Mouse (Mus musculus) heart, embryonic 12.5 days (tissue): ENCODE measurements around the gene Eloa. TPM values are rescaled to one million over a fixed set of nuclear protein-coding genes. Genes with fewer than 3 reads are reported as not detected.

ENCODE experiments used
- ATAC-seq: fragments of 200-750 bp; cut with Nextera tagmentation; 2 replicates; pipeline ENCODE4 v1.8.0; 2017; ENCODE audit warnings: moderate TSS enrichment, moderate library complexity; ENCODE audit not compliant: insufficient number of reproducible peaks, low FRiP score
- H3K27ac ChIP-seq: fragments of 300-500 bp; sonication (generic); 2 replicates; pipeline ENCODE4 v1.5.1; 2016; ENCODE audit warnings: mild to moderate bottlenecking, moderate library complexity; ENCODE audit not compliant: poor library complexity, severe bottlenecking
- H3K27me3 ChIP-seq: fragments of 300-500 bp; sonication (generic); replicated peaks from 2 replicates; pipeline ENCODE4 v1.6.1; 2016; ENCODE audit warnings: mild to moderate bottlenecking, moderate library complexity
- H3K36me3 ChIP-seq: fragments of 300-500 bp; sonication (generic); 2 replicates; pipeline ENCODE4 v1.6.1; 2016; ENCODE audit warnings: mild to moderate bottlenecking, moderate library complexity
- H3K4me1 ChIP-seq: fragments of 300-500 bp; sonication (generic); replicated peaks from 2 replicates; pipeline ENCODE4 v1.6.1; 2016; ENCODE audit warnings: mild to moderate bottlenecking
- H3K4me2 ChIP-seq: fragments of 300-500 bp; sonication (generic); 2 replicates; pipeline ENCODE4 v1.6.1; 2016; ENCODE audit warnings: mild to moderate bottlenecking, moderate library complexity
- H3K4me3 ChIP-seq: fragments of 300-500 bp; sonication (generic); 2 replicates; pipeline ENCODE4 v1.5.1; 2016; ENCODE audit warnings: mild to moderate bottlenecking
- H3K9ac ChIP-seq: fragments of 300-500 bp; sonication (generic); 2 replicates; pipeline ENCODE4 v1.6.1; 2016; ENCODE audit warnings: mild to moderate bottlenecking, moderate library complexity
- H3K9me3 ChIP-seq: fragments of 300-500 bp; sonication (generic); replicated peaks from 2 replicates; pipeline ENCODE4 v1.6.1; 2016; ENCODE audit warnings: mild to moderate bottlenecking, moderate library complexity
- WGBS: fragments of 180-500 bp; shearing (Covaris S2); methylation state at CpG from one replicate; pipeline ENCODE4 v1.1.7; 2016; 5-methylcytosine and 5-hydroxymethylcytosine counted together
- polyA plus RNA-seq: library from polyadenylated mRNA; unstranded; fragments of >200 nt; fragmentation: Nextera tagmentation; extraction: Ambion mirVana; gene quantifications from 2 replicates; pipeline ENCODE4 v1.2.1, GENCODE M21; 2016

Eloa gene
- polyA plus RNA-seq, 1 experiment from 2014 or later = 35.3 TPM

DNA sequence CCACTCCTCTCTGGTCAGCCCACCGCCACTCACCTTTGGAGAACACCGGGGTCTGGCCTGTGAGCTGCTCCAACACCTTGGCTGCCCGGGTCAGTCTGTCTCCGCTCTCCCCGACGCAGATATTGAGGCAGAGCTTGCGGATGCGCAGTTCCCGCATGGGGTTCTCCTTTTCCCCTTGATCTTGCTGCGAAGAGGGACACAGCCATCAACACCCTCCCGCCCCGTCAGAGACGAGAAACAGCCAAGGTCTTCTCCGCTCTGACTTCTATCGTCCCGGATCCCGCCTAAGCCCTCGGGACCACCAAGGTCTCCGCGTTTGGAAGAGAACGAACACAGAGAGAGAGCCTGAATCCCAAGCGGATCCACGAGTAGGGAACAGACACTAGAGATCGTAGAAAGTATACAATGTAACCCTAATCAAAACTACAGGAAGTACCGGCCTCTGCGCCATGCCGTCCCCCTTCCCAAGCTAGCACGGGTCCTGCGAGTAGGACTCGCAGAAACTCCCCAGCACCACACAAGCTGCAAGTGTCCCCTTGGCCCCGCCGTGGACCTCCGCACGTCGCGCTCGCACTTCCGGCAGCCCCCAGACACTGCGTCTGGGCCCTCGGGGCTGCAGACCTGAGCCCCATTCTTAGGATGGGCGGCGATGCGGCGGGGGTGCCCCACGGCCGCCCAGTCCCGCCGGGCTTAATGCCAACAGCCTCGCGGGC lies 31.1 kb upstream of the Eloa start:
- Histone ChIP-seq H3K36me3 (peaks cover 43% of the 10 kb centered on the region), H3K27me3 (no peaks in the 10 kb centered on the region), H3K4me1 (peaks cover 18% of the 10 kb centered on the region), H3K27ac (peak overlapping the region; percentile 82), H3K9me3 (no peaks in the 10 kb centered on the region), H3K4me2 (peak overlapping the region; percentile 84), H3K4me3 (peak overlapping the region; percentile 96), H3K9ac (peak overlapping the region; percentile 98)
- under 1% methylated on average over 50 of the region's 50 CpGs for WGBS
- ATAC-seq = peak; percentile 77

DNA sequence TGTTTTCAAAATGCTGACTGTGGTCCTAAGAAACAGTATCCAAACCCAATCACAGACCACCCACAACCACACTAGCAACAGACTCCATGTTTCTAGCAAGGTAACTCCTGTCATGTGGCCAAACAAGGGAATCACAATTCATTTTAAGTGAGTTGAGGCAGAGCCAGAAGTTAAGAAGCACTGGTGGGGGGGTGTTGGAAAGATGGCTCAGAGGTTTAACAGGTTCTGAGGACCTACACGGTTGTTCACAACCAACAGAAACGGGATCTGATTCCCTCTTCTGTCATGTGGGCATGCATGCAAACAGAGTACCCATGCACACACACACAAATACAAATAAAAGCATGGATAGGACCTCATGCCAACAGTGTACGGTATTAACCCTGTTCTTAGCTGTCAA lies 30.5 kb upstream of the Eloa start:
- WGBS = 5% methylated on average over 3 of the region's 3 CpGs
- Histone ChIP-seq H3K4me2 (peak overlapping the region; percentile 84), H3K27ac (peak overlapping the region; percentile 82; the same call in 1 of the 2 replicates), H3K4me3 (peak overlapping the region; percentile 96), H3K4me1 (peaks cover 18% of the 10 kb centered on the region), H3K9me3 (no peaks in the 10 kb centered on the region), H3K36me3 (peaks cover 44% of the 10 kb centered on the region), H3K27me3 (no peaks in the 10 kb centered on the region), H3K9ac (peak overlapping the region; percentile 98)
- ATAC-seq = no peak

DNA sequence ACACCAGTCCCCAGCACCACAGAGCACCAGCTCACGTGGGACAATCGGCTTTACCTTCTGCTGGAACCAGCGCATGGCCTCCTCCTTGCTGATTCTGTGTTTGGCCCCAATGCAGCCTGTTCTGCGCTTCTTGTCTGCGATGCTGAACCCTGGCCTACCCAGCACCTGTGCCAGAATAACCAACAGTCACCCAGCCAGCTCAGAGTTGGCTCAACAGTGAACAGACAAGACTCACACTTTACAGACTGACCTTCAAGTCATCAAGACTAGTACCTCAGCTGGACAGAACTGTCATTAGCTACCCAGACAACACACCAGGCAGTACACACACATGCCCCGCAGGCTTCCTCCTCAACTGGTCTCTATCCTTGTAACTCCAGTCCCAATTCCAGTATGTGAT lies 28.7 kb upstream of the Eloa start:
- WGBS = 93% methylated on average over 6 of the region's 6 CpGs
- no peak for ATAC-seq
- 0 out of 2 replicates have a peak overlapping the region, but pooled peaks have one; percentile 41 for H3K9ac ChIP-seq
- H3K4me3 ChIP-seq = no peak overlapping the region
- H3K4me2 ChIP-seq = no peak overlapping the region
- no peaks in the 10 kb centered on the region for H3K9me3 ChIP-seq
- no peaks in the 10 kb centered on the region for H3K27me3 ChIP-seq
- H3K4me1 ChIP-seq = peaks cover 18% of the 10 kb centered on the region
- H3K36me3 ChIP-seq = peaks cover 58% of the 10 kb centered on the region
- no peak overlapping the region for H3K27ac ChIP-seq

DNA sequence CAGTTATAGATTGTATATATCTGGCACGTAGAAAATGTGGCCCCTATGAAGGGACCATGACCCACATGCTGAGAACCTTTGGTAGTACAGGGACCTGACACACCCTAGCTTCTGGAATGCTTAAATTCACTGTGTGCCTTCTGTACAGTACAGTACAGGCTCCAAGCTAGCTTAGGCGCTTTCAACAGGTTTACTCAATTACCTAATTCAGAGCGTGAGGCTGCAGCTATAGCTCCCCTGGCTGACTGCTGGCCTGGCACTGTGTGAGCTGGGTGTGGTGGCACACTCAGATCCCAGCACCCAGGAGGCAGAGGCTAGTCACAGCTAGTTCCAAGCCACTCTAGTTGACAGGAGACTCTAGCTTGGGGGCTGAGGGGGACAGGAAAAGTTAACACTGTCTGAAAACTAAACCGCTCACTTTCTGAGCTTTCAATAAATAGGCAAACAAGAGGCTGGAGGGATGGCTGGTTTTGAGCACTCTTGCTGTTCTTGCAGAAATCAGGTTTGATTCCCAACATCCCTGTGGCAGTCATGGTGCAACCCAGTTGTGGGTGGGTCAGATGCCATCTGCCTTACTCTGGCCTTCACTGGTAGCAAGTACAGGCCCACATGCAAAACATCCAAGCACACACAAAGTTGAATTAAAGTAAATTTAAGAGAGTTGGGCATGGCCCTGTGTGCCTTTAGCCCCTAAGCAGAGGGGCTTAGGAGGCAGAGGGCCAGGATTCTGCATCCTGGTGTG lies 26.9 kb upstream of the Eloa start:
- Histone ChIP-seq H3K36me3 (peaks cover 75% of the 10 kb centered on the region), H3K4me1 (peaks cover 18% of the 10 kb centered on the region), H3K9ac (no peak overlapping the region), H3K4me3 (no peak overlapping the region), H3K4me2 (no peak overlapping the region), H3K27ac (no peak overlapping the region), H3K9me3 (no peaks in the 10 kb centered on the region), H3K27me3 (no peaks in the 10 kb centered on the region)
- 76% methylated on average over 4 of the region's 4 CpGs for WGBS
- ATAC-seq = no peak

DNA sequence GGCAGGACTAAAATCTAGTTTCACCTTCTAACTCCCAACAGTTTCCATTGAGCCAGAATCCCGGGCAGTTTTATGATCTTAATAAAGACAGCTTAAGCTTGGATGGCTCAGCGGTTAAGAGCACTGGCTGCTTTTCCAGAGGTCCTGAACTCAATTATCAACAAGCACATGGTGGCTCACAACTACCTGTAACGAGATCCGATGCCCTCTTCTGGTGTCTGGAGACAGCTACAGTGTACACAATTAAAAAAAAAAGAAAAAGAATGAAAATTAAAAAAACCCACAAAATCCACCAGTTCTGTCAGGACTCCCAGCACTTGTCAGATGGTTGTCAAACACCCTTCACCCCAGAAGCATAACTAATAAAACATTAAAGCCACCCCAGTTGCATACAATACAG lies 26.1 kb upstream of the Eloa start:
- no peaks in the 10 kb centered on the region for H3K9me3 ChIP-seq
- 60% methylated on average over 4 of the region's 4 CpGs for WGBS
- H3K4me1 ChIP-seq = peaks cover 18% of the 10 kb centered on the region
- H3K27ac ChIP-seq = no peak overlapping the region
- H3K9ac ChIP-seq = no peak overlapping the region
- no peak overlapping the region for H3K4me3 ChIP-seq
- H3K27me3 ChIP-seq = no peaks in the 10 kb centered on the region
- H3K36me3 ChIP-seq = peaks cover 78% of the 10 kb centered on the region
- H3K4me2 ChIP-seq = no peak overlapping the region
- ATAC-seq = no peak

DNA sequence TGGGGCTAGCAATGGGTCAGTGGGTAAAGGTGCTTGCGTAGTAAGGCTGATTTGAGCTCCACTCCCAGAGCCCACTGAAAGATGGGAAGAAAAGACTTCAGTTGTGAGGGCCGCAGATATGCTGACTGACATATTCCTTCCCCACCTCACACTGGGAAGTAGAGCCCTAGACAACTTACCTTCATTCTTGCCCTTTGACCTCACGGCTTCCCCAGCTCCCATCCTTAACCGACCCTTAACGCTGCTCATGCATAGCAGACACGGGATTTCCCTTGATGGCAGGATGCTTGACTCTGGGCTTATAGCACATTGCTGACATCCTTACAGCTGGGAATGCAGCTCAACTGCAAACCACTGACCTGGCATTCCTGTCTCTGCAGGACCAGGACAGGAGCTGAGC lies 25.3 kb upstream of the Eloa start:
- peaks cover 14% of the 10 kb centered on the region for H3K4me1 ChIP-seq
- no peak overlapping the region for H3K4me2 ChIP-seq
- WGBS = 78% methylated on average over 6 of the region's 6 CpGs
- H3K36me3 ChIP-seq = peaks cover 73% of the 10 kb centered on the region
- no peak overlapping the region for H3K9ac ChIP-seq
- H3K27me3 ChIP-seq = no peaks in the 10 kb centered on the region
- no peaks in the 10 kb centered on the region for H3K9me3 ChIP-seq
- no peak overlapping the region for H3K27ac ChIP-seq
- no peak overlapping the region for H3K4me3 ChIP-seq
- no peak for ATAC-seq

DNA sequence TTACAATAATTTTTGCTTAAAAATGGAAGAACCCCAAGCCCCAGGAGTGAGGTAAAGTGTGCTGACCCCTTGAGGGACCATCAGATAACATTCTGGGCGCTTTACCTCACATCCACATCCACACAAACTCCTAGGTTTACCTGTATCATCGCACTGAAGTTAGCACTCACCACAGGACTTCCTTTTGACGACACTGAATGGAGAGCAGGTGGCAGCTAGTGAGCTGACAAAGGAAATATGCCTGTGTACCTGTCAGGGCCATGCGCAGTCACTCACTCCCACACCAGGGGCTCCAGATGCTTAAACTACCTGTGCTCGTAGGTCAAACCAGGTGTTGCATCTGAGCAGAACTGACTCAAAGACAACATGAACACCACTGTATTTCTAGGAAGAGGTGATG lies 23.5 kb upstream of the Eloa start:
- Histone ChIP-seq H3K27me3 (no peaks in the 10 kb centered on the region), H3K4me1 (no peaks in the 10 kb centered on the region), H3K4me3 (no peak overlapping the region), H3K36me3 (peaks cover 55% of the 10 kb centered on the region), H3K4me2 (no peak overlapping the region), H3K9me3 (no peaks in the 10 kb centered on the region), H3K9ac (no peak overlapping the region), H3K27ac (no peak overlapping the region)
- WGBS = 88% methylated on average over 5 of the region's 5 CpGs
- no peak for ATAC-seq

DNA sequence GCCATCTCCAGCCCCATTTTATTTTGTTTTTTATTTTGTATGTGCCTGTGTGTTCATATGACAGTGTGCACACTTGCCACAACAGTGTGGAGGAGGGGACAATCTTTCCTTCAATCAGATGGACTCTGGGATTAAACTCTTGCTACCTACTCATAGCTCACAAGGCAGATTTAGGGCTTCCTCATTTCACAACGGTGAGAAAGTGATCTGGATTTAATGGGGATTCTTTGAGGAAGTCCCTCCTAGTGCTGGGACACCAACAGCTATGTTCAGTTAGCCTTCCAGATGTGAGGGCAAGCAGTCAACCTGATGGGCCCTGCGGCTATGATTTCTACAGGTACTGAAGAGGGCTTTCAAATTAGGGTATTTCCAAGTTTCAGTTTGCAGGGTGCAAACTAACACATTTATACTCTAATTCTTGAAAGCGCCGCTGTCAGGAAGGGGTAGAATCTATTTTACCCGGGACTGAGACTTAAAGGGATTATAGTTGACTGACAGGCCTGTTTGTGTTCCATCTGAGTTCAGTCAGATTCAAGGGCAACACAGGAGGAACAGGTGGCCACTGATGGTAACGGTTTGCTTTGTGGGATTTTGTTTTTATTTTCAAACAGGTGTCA lies 22.3 kb upstream of the Eloa start:
- H3K4me2 ChIP-seq = no peak overlapping the region
- H3K9ac ChIP-seq = no peak overlapping the region
- H3K4me1 ChIP-seq = no peaks in the 10 kb centered on the region
- no peaks in the 10 kb centered on the region for H3K9me3 ChIP-seq
- WGBS = 84% methylated on average over 6 of the region's 6 CpGs
- peaks cover 43% of the 10 kb centered on the region for H3K36me3 ChIP-seq
- no peak overlapping the region for H3K4me3 ChIP-seq
- no peaks in the 10 kb centered on the region for H3K27me3 ChIP-seq
- ATAC-seq = no peak
- no peak overlapping the region for H3K27ac ChIP-seq

DNA sequence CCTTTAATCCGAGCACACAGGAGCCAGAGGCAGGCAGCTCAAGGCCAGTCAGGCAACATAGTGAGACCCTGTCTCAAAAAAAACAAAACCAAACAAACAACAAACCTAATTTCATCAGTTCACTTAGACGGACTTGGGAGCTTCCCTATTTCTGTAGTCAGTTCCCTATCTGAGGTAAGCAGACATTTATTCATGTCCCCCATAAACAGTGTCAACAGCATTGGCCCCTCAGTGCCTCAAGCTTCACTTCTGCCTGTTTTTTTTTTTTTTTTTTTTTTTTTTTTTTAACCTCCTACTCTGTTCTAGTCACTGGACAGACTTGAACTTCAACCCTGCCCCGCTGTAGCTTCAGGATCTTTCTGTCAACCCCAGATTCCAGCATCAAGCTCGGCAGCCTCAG lies 13.5 kb upstream of the Eloa start:
- Histone ChIP-seq H3K4me1 (peaks cover 13% of the 10 kb centered on the region), H3K27me3 (no peaks in the 10 kb centered on the region), H3K9ac (no peak overlapping the region), H3K4me2 (no peak overlapping the region), H3K27ac (no peak overlapping the region), H3K9me3 (no peaks in the 10 kb centered on the region), H3K36me3 (no peaks in the 10 kb centered on the region), H3K4me3 (no peak overlapping the region)
- ATAC-seq = no peak
- WGBS = 73% methylated on average over 4 of the region's 4 CpGs

DNA sequence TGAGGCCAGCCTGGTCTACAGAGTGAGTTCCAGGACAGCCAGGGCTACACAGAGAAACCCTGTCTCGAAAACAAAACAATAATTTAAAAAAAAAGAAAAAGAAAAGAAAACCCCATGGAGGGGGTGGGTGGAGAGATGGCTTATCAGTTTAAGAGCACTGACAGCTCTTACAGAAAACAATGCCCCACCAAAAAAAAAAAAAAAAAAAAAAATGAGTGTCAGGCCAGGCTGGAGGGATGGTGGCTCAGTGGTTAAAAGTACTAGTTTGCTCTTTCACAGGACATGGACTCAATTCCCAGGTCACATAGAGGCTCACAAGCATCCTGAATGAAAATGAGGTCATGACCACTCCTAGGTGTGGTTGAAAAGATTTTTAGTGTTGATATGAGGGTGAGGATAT lies 11.7 kb upstream of the Eloa start:
- H3K27me3 ChIP-seq = no peaks in the 10 kb centered on the region
- no peak for ATAC-seq
- H3K9me3 ChIP-seq = no peaks in the 10 kb centered on the region
- no peak overlapping the region for H3K9ac ChIP-seq
- WGBS = 79% methylated on average over 1 of the region's 1 CpGs
- no peak overlapping the region for H3K4me3 ChIP-seq
- no peaks in the 10 kb centered on the region for H3K36me3 ChIP-seq
- no peak overlapping the region for H3K4me2 ChIP-seq
- peaks cover 13% of the 10 kb centered on the region for H3K4me1 ChIP-seq
- H3K27ac ChIP-seq = no peak overlapping the region
